Mouse (Mus musculus): ENCODE measurements at regions not wholly inside any gene's neighbourhood (a gene's known extent, or its start where the extent isn't known, plus 50 kb on each side); places are given as distances from the start of the nearest gene placed in this dataset.

DNA sequence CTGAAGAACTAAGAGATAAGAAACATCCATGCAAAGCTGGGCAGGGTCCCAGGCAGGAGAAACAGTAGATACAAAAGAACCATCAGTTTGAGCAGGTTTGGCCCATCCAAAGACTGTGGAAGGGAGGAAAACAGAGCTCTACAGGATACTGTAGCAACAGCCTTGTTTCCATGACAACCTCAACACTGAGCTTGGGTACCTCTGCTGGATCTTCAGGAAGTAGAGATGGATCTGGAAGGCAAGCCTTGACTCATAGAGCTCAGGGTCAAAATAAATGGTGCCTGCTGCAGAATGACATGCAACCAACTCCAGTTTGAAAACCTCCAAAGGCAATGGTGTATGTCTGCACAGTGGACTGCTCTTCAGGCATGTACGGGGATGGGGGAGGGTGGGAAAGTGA, 173.0 kb upstream of the Tbx3 start:
- no peak for TF ChIP-seq CTCF (IDR thresholded peaks at IDR 0.05; ENCODE audit: low read depth)
- no peak for TF ChIP-seq EP300 (IDR thresholded peaks at IDR 0.05; ENCODE audit: low read depth)
